Mouse (Mus musculus) CH12.LX (cell line): Measurements from ENCODE around the gene Pkp1. TPM values are rescaled to one million over a fixed set of nuclear protein-coding genes. Genes with fewer than 3 reads are reported as not detected.

Experiments used
- DNase-seq: peaks from one replicate; pipeline ENCODE4 v3.0.0-alpha.2; 2013; ENCODE audit errors: extremely low read depth
- H3K27ac ChIP-seq: 2 replicates; pipeline ENCODE4 v1.5.1; 2012; ENCODE audit warnings: low read depth, mild to moderate bottlenecking, control low read depth, moderate library complexity; ENCODE audit not compliant: insufficient read depth
- H3K27me3 ChIP-seq: replicated peaks from 2 replicates; pipeline ENCODE3; 2012; ENCODE audit warnings: inconsistent platforms
- H3K36me3 ChIP-seq, 2 experiments: replicated peaks in 1 of 2; 2 replicates each; pipeline versions ENCODE3 to v1.6.1; 2012; ENCODE audit warnings: inconsistent platforms in 1 of 2, low read length in 1 of 2, mild to moderate bottlenecking in 1 of 2, mixed read lengths in 1 of 2, moderate library complexity in 1 of 2; ENCODE audit not compliant: control insufficient read depth in 1 of 2, insufficient read depth in 1 of 2
- H3K4me1 ChIP-seq, 2 experiments: 2 replicates each; pipeline ENCODE4 v1.6.1; 2012; ENCODE audit warnings: inconsistent platforms in 1 of 2, moderate library complexity in 1 of 2; ENCODE audit not compliant: insufficient read depth in 2 of 2, control insufficient read depth in 1 of 2
- H3K4me2 ChIP-seq: 2 replicates; pipeline ENCODE4 v1.6.1; 2012; ENCODE audit warnings: low read depth, mild to moderate bottlenecking, control low read depth; ENCODE audit not compliant: poor library complexity, insufficient read depth, severe bottlenecking
- H3K4me3 ChIP-seq, 3 experiments: fragments of 150-350 bp in 1 of 3; sonication (generic) in 1 of 3; replicated peaks in 1 of 3; 2 replicates each; pipeline versions ENCODE3 to v1.5.1; 2011 to 2012; ENCODE audit warnings: low read depth in 2 of 3, low read length in 2 of 3, mild to moderate bottlenecking in 2 of 3, moderate library complexity in 2 of 3, control low read depth in 1 of 3, improper control_type of control experiment in 1 of 3, inconsistent platforms in 1 of 3, mixed read lengths in 1 of 3; ENCODE audit not compliant: poor library complexity in 1 of 3
- H3K79me2 ChIP-seq: replicated peaks from 2 replicates; pipeline ENCODE4 v1.6.1; 2012; ENCODE audit warnings: mild to moderate bottlenecking, moderate library complexity; ENCODE audit not compliant: control insufficient read depth, poor library complexity, insufficient read depth, severe bottlenecking; ENCODE audit errors: extremely low read depth
- H3K9ac ChIP-seq: 2 replicates; pipeline ENCODE4 v1.6.1; 2012; ENCODE audit warnings: low read depth, mild to moderate bottlenecking, control low read depth, moderate library complexity; ENCODE audit not compliant: insufficient read depth
- H3K9me3 ChIP-seq: replicated peaks from 2 replicates; pipeline ENCODE3; 2012; ENCODE audit warnings: low read length, inconsistent platforms, mixed read lengths
- CHD1 ChIP-seq: IDR thresholded peaks from 2 replicates; pipeline ENCODE4 v1.6.1; 2012; ENCODE audit warnings: low read depth, low read length, improper control_type of control experiment, inconsistent platforms
- CHD2 ChIP-seq: IDR thresholded peaks from 2 replicates; pipeline ENCODE4 v1.6.1; 2011; ENCODE audit warnings: low read length, improper control_type of control experiment
- EP300 ChIP-seq: IDR thresholded peaks from 2 replicates; pipeline ENCODE4 v1.6.1; 2011; ENCODE audit warnings: low read length, improper control_type of control experiment
- GABPA ChIP-seq: IDR thresholded peaks from 2 replicates; pipeline ENCODE4 v1.6.1; 2012; ENCODE audit warnings: low read depth, low read length, improper control_type of control experiment, inconsistent platforms; ENCODE audit not compliant: insufficient replicate concordance
- IRF4 ChIP-seq: IDR thresholded peaks from 2 replicates; pipeline ENCODE4 v1.6.1; 2014; ENCODE audit warnings: low read depth, mild to moderate bottlenecking, inconsistent platforms, low read length, improper control_type of control experiment
- JUND ChIP-seq: conservative IDR thresholded peaks from 2 replicates; pipeline ENCODE4 v1.6.1; 2011; ENCODE audit warnings: low read depth, low read length, improper control_type of control experiment
- MXI1 ChIP-seq: IDR thresholded peaks from 2 replicates; pipeline ENCODE4 v1.6.1; 2011; ENCODE audit warnings: mild to moderate bottlenecking, low read depth, low read length, improper control_type of control experiment
- MYC ChIP-seq: IDR thresholded peaks from 2 replicates; pipeline ENCODE4 v1.6.1; 2011; ENCODE audit warnings: low read depth, mild to moderate bottlenecking, improper control_type of control experiment, low read length
- NRF1 ChIP-seq: IDR thresholded peaks from 2 replicates; pipeline ENCODE4 v1.6.1; 2014; ENCODE audit warnings: low read depth, mild to moderate bottlenecking, inconsistent platforms, low read length, improper control_type of control experiment, moderate library complexity
- POLR2A ChIP-seq: IDR thresholded peaks from 2 replicates; pipeline ENCODE4 v1.6.1; 2011; ENCODE audit warnings: low read depth, mild to moderate bottlenecking, improper control_type of control experiment, low read length
- POLR2AphosphoS2 ChIP-seq: IDR thresholded peaks from 2 replicates; pipeline ENCODE4 v1.6.1; 2011; ENCODE audit warnings: low read depth, low read length, improper control_type of control experiment
- RAD21 ChIP-seq: IDR thresholded peaks from 2 replicates; pipeline ENCODE4 v1.6.1; 2011; ENCODE audit warnings: low read depth, mild to moderate bottlenecking, low read length, improper control_type of control experiment, moderate library complexity
- SIN3A ChIP-seq: IDR thresholded peaks from 2 replicates; pipeline ENCODE4 v1.6.1; 2012; ENCODE audit warnings: low read length, improper control_type of control experiment, inconsistent platforms
- TCF12 ChIP-seq: IDR thresholded peaks from 2 replicates; pipeline ENCODE4 v1.6.1; 2014; ENCODE audit warnings: low read depth, mild to moderate bottlenecking, inconsistent platforms, low read length, improper control_type of control experiment
- USF1 ChIP-seq: IDR thresholded peaks from 2 replicates; pipeline ENCODE4 v1.6.1; 2014; ENCODE audit warnings: low read depth, mild to moderate bottlenecking, inconsistent platforms, low read length, improper control_type of control experiment
- ZC3H11A ChIP-seq: IDR thresholded peaks from 2 replicates; pipeline ENCODE4 v1.6.1; 2012; ENCODE audit warnings: low read depth, mild to moderate bottlenecking, inconsistent platforms, low read length, improper control_type of control experiment
- ZMIZ1 ChIP-seq: IDR thresholded peaks from 2 replicates; pipeline ENCODE4 v1.6.1; 2012; ENCODE audit warnings: low read depth, mild to moderate bottlenecking, inconsistent platforms, low read length, improper control_type of control experiment
- dilution Hi-C: fragments of 300-500 bp; cut with MboI; formaldehyde crosslinking; loops from 2 replicates; pipeline ENCODE4 v1.14.3; 2020; ENCODE audit warnings: low sequenced_read_pairs; ENCODE audit not compliant: extremely low pct_unique_long_range_greater_than_20kb, extremely low pct_ligation_motif_present
- in situ Hi-C: fragments of 300-500 bp; cut with MboI; formaldehyde crosslinking; loops from 3 replicates; pipeline ENCODE4 v1.14.3; 2019; ENCODE audit warnings: low sequenced_read_pairs, low pct_ligation_motif_present, low pct_unique_long_range_greater_than_20kb, mixed read lengths
- polyA plus RNA-seq: library from polyadenylated mRNA; unstranded; fragments of >175 nt; gene quantifications from 2 replicates; pipeline ENCODE4 v1.2.1, GENCODE M21; 2012; ENCODE audit warnings: low read depth; ENCODE audit not compliant: insufficient read length
- total RNA-seq, 2 experiments: library from RNA; depleted of rRNA; stranded (reverse); fragments of 300-350 nt in 1 of 2; fragments of >200 nt in 1 of 2; gene quantifications; 2 replicates each; pipeline ENCODE4 v1.2.3; 2012 to 2014

The Pkp1 gene
- total and polyA plus RNA-seq, 3 experiments: not detected

DNA sequence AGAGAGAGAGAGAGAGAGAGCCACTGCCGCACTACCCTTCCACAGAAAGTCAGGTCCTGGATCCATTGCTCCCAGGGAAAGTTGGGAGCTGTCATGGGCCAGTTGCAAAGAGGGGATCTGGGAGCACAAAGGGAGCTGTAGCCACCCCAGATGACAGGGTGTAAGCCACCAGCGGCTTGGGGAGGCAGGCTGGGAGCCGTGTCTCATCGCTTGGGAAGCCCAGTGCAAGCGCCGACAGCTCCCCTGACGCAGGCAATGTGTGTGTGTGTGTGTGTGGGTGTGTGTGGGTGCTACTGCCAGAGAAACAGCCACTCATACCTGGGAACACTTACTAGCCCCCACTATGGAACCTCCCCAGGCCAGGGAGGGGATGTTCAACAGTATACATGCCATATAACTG is 23.1 kb upstream of the Pkp1 start:
- H3K79me2 ChIP-seq: no peaks in the 10 kb centered on the region
- no peak overlapping the region for H3K4me2 ChIP-seq
- in situ Hi-C loops (no loop called here), dilution Hi-C loops (no loop called here)
- no peaks in the 10 kb centered on the region for H3K9me3 ChIP-seq
- peaks cover 3 to 20% of the 10 kb centered on the region in 2 experiments for H3K4me1 ChIP-seq
- no peak overlapping the region for H3K27ac ChIP-seq
- no peaks in the 10 kb centered on the region for H3K36me3 ChIP-seq
- no peak for TF ChIP-seq CHD2
- no peak for TF ChIP-seq MXI1
- TF ChIP-seq POLR2AphosphoS2: no peak
- TF ChIP-seq SIN3A: no peak
- DNase-seq: no peak
- H3K27me3 ChIP-seq: peaks cover 53% of the 10 kb centered on the region
- H3K4me3 ChIP-seq: no peak overlapping the region
- H3K9ac ChIP-seq: no peak overlapping the region

DNA sequence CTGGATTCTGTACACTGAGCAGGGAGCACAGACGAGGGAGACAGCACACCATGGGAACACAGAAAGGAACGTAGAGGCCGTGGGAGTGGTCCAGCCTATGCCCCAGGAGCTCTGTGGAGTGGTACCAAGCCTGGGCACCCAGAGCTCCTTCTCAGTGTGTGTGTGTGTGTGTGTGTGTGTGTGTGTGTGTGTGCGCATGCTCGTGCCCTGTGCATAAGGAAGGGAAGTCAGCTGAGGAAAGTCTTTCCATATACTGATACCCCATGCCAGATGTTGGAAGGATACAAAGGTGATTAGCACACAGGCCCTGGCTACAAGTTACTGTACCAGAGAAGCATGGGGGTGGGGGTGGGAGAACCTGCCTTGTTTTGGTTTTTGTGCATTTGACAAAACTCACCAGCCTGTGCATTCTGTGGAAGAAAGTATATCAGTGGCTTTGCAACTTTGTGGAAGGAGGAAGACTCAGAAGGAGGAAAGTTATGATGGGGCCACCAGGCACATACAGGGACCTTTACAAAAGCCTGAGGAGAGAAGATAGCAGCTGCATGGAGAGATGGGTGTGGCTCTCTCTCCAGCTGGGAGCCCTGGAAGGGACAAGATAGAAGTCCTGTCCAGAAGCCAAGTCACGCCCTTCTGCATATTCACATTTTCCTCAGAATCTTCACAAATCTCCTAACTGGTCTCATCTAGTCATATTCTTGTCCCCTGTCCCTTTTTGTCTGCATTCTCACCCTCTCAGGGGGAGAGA is 22.4 kb upstream of the Pkp1 start:
- Histone ChIP-seq H3K4me2 (no peak overlapping the region), H3K9ac (no peak overlapping the region), H3K4me3 (no peak overlapping the region), H3K27ac (no peak overlapping the region), H3K27me3 (peaks cover 57% of the 10 kb centered on the region), H3K9me3 (no peaks in the 10 kb centered on the region), H3K36me3 (no peaks in the 10 kb centered on the region), H3K79me2 (no peaks in the 10 kb centered on the region), H3K4me1 (peaks cover 3 to 21% of the 10 kb centered on the region in 2 experiments)
- no peak for DNase-seq
- no peak for TF ChIP-seq ZC3H11A
- in situ Hi-C loops (no loop called here), dilution Hi-C loops (no loop called here)

DNA sequence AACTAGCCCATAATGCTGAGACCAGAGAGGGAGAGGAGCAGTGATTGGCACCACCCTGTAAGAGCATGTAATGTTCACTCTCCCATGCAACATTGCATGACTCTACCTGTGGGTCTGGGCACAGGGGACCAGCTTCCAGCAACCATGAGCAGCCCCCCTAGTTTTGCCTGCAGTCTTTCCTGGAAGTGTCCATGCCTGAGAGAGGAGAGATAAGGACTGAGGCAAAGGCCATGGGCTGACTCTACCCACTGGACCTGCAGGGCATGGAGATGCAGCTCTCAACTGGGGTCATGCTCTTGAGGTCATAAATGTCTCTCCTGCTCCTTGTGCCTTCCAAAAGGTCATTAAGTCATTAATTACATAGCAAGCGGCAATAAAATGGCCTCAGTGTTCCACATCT is 17.1 kb upstream of the Pkp1 start:
- Histone ChIP-seq H3K4me3 (no peak overlapping the region), H3K9ac (no peak overlapping the region), H3K27me3 (peaks cover 49% of the 10 kb centered on the region), H3K4me2 (no peak overlapping the region), H3K9me3 (peaks cover 4% of the 10 kb centered on the region), H3K79me2 (no peaks in the 10 kb centered on the region), H3K27ac (no peak overlapping the region), H3K4me1 (peaks cover 0 to 21% of the 10 kb centered on the region in 2 experiments; a peak in 3 of 4 replicates), H3K36me3 (no peaks in the 10 kb centered on the region)
- no peak for DNase-seq
- in situ Hi-C loops (no loop called here), dilution Hi-C loops (no loop called here)
- no peak for TF ChIP-seq POLR2AphosphoS2
- no peak for TF ChIP-seq POLR2A
- TF ChIP-seq MYC: no peak
- no peak for TF ChIP-seq CHD1
- TF ChIP-seq USF1: no peak
- TF ChIP-seq IRF4: no peak
- TF ChIP-seq NRF1: no peak
- no peak for TF ChIP-seq GABPA
- no peak for TF ChIP-seq ZMIZ1
- TF ChIP-seq TCF12: no peak
- no peak for TF ChIP-seq JUND
- no peak for TF ChIP-seq CHD2
- no peak for TF ChIP-seq RAD21
- TF ChIP-seq EP300: no peak
